Mouse (Mus musculus) megakaryocyte-erythroid progenitor cell, adult 5 weeks (primary cell): Measurements from ENCODE around the gene Stpg2. TPM values are rescaled to one million over a fixed set of nuclear protein-coding genes. Genes with fewer than 3 reads are reported as not detected.

Source experiments
- polyA plus RNA-seq: library from polyadenylated mRNA; stranded (reverse); fragments of >175 nt; gene quantifications from 2 replicates; pipeline ENCODE4 v1.2.3, GENCODE M21; 2012

Stpg2 gene
- 0.03 and 0.07 TPM in 2 replicates for polyA plus RNA-seq

DNA sequence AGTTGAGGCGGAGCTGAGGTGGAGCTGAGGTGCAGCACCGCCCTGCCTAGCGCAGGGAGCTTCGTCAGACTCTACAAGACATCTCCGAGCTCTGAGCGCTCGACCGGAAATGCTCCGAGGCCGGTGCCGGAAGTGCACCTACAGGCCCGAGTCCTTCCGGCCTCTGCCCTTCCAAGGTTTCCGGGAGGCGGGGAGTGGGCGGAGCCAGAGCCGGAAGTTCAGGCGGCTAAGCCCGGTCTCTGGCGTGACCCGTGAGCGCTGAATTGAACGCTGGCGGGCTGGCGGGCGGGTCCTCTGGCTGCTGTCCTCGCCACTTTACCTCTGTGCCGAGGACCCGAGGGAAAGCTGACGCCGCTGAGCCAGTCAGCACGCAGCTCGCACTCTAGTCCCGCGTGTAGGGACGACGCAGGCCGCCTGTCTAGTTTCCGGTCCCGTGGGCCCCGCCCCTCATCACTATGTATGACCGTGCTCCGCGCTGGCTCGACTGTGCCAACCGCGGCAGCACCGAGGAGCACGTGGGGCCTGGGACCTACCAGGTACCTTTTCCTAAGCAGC, at the start of gene Stpg2:
TSS of gene Stpg2 (plus strand) at position 251 of the 555 bp plus-strand sequence.

Other genes with a start within 250 kb of the Stpg2 start
- 7.3 and 7.8 TPM in 2 replicates for gene Rap1gds1, start 130.5 kb upstream of the Stpg2 start, polyA plus RNA-seq